Mouse (Mus musculus): ENCODE data around the gene Dctpp1. TPM values are rescaled to one million over a fixed set of nuclear protein-coding genes. Genes with fewer than 3 reads are reported as not detected.

The Dctpp1 gene
- polyA plus RNA-seq, 1 experiment from 2014 or later = 197 TPM

- no peak for ATAC-seq (replicated peaks; ENCODE audit: insufficient number of reproducible peaks, low FRiP score, low TSS enrichment)
- WGBS (ENCODE audit: insufficient replicate concordance) = 45% methylated on average over 7 of the region's 7 CpGs
- Histone ChIP-seq H3K27me3 (ENCODE audit: control insufficient read depth, insufficient read depth, low read length) (no peaks in the 10 kb centered on the region), H3K4me3 (ENCODE audit: low read depth, low read length) (no peak overlapping the region), H3K36me3 (ENCODE audit: control insufficient read depth, insufficient read depth, low read length) (no peaks in the 10 kb centered on the region), H3K4me1 (ENCODE audit: control insufficient read depth, insufficient read depth, low read length) (peaks cover 30% of the 10 kb centered on the region), H3K9me3 (replicated peaks; ENCODE audit: control insufficient read depth, low read length) (no peaks in the 10 kb centered on the region), H3K27ac (ENCODE audit: low read depth, low read length) (no peak overlapping the region), H3K4me2 (no peak overlapping the region), H3K9ac (ENCODE audit: low read depth, low read length) (no peak overlapping the region)
Observed at GRCm38 (mm10) chr7:127213485-127213884, 47.0 kb downstream of the Dctpp1 start.

DNA sequence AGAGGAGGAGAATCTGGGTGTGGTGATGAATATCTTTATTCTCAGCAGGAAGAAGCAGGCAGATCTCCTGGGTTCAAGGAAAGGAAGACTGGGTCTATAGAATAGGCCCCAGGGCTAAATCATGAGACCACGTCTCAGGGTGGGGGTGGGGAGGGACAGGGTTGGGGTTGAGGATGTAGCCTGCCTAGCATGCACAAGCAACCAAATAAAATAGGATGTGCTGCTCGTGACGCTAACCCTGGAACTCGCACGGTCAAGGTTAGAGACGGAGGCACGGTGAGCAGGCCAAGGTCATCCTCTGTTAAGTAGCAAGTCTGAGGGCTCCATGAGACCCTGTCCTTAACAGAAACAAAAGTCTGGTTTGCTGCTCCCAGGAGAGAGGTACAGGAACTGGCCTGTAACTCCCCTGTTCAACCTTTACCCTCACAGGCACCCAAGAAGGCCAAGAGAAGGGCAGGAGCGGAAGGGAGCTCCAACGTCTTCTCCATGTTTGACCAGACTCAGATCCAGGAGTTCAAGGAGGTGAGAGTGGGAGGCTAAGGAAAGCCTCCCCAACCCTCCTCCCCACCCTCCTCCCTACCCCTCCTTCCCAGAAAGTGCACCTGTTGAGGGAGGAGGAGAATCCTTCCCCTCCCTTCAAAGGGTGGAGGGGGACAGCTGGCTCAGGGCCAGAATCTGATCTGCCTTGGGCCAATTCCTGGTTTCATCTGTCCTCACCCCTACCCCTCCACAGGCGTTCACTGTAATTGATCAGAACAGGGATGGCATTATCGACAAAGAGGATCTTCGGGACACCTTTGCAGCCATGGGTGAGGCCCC lies 47.9 kb downstream of the Dctpp1 start:
- H3K27me3 ChIP-seq (ENCODE audit: control insufficient read depth, insufficient read depth, low read length) = no peaks in the 10 kb centered on the region
- peaks cover 26% of the 10 kb centered on the region for H3K4me1 ChIP-seq (ENCODE audit: control insufficient read depth, insufficient read depth, low read length)
- H3K4me3 ChIP-seq (ENCODE audit: low read depth, low read length) = no peak overlapping the region
- no peak overlapping the region for H3K9ac ChIP-seq (ENCODE audit: low read depth, low read length)
- WGBS (ENCODE audit: insufficient replicate concordance) = 83% methylated on average over 12 of the region's 12 CpGs
- no peak for ATAC-seq (replicated peaks; ENCODE audit: insufficient number of reproducible peaks, low FRiP score, low TSS enrichment)
- H3K27ac ChIP-seq (ENCODE audit: low read depth, low read length) = no peak overlapping the region
- no peaks in the 10 kb centered on the region for H3K36me3 ChIP-seq (ENCODE audit: control insufficient read depth, insufficient read depth, low read length)
- H3K9me3 ChIP-seq (replicated peaks; ENCODE audit: control insufficient read depth, low read length) = no peaks in the 10 kb centered on the region
- H3K4me2 ChIP-seq = no peak overlapping the region

GRCm38 (mm10) chr7:127211014-127211745 lies 49.3 kb downstream of the Dctpp1 start:
- H3K4me3 ChIP-seq (ENCODE audit: low read depth, low read length) = no peak overlapping the region
- H3K9ac ChIP-seq (ENCODE audit: low read depth, low read length) = no peak overlapping the region
- no peaks in the 10 kb centered on the region for H3K27me3 ChIP-seq (ENCODE audit: control insufficient read depth, insufficient read depth, low read length)
- no peaks in the 10 kb centered on the region for H3K36me3 ChIP-seq (ENCODE audit: control insufficient read depth, insufficient read depth, low read length)
- no peak for ATAC-seq (replicated peaks; ENCODE audit: insufficient number of reproducible peaks, low FRiP score, low TSS enrichment)
- no peak overlapping the region for H3K4me2 ChIP-seq
- WGBS (ENCODE audit: insufficient replicate concordance) = 53% methylated on average over 5 of the region's 5 CpGs
- H3K27ac ChIP-seq (ENCODE audit: low read depth, low read length) = no peak overlapping the region
- H3K4me1 ChIP-seq (ENCODE audit: control insufficient read depth, insufficient read depth, low read length) = peaks cover 27% of the 10 kb centered on the region
- no peaks in the 10 kb centered on the region for H3K9me3 ChIP-seq (replicated peaks; ENCODE audit: control insufficient read depth, low read length)

- WGBS (ENCODE audit: insufficient replicate concordance) = 84% methylated on average over 4 of the region's 4 CpGs
- Histone ChIP-seq H3K9ac (ENCODE audit: low read depth, low read length) (no peak overlapping the region), H3K27ac (ENCODE audit: low read depth, low read length) (no peak overlapping the region), H3K4me2 (no peak overlapping the region), H3K36me3 (ENCODE audit: control insufficient read depth, insufficient read depth, low read length) (no peaks in the 10 kb centered on the region), H3K9me3 (replicated peaks; ENCODE audit: control insufficient read depth, low read length) (no peaks in the 10 kb centered on the region), H3K4me3 (ENCODE audit: low read depth, low read length) (no peak overlapping the region), H3K4me1 (ENCODE audit: control insufficient read depth, insufficient read depth, low read length) (peaks cover 27% of the 10 kb centered on the region), H3K27me3 (ENCODE audit: control insufficient read depth, insufficient read depth, low read length) (no peaks in the 10 kb centered on the region)
- no peak for ATAC-seq (replicated peaks; ENCODE audit: insufficient number of reproducible peaks, low FRiP score, low TSS enrichment)
Observed at GRCm38 (mm10) chr7:127210266-127210665, 50.2 kb downstream of the Dctpp1 start.

- Histone ChIP-seq H3K4me3 (ENCODE audit: low read depth, low read length) (peak overlapping the region; percentile 94; the same call in 1 of the 2 replicates), H3K4me1 (ENCODE audit: control insufficient read depth, insufficient read depth, low read length) (peaks cover 26% of the 10 kb centered on the region), H3K9me3 (replicated peaks; ENCODE audit: control insufficient read depth, low read length) (no peaks in the 10 kb centered on the region), H3K36me3 (ENCODE audit: control insufficient read depth, insufficient read depth, low read length) (no peaks in the 10 kb centered on the region), H3K27ac (ENCODE audit: low read depth, low read length) (peak overlapping the region; percentile 93), H3K9ac (ENCODE audit: low read depth, low read length) (no peak overlapping the region; the same call in 1 of the 2 replicates), H3K27me3 (ENCODE audit: control insufficient read depth, insufficient read depth, low read length) (no peaks in the 10 kb centered on the region), H3K4me2 (peak overlapping the region; percentile 98)
- WGBS (ENCODE audit: insufficient replicate concordance) = 74% methylated on average over 5 of the region's 5 CpGs
- no peak for ATAC-seq (replicated peaks; ENCODE audit: insufficient number of reproducible peaks, low FRiP score, low TSS enrichment)
Observed at GRCm38 (mm10) chr7:127209851-127210250, 50.7 kb downstream of the Dctpp1 start.

DNA sequence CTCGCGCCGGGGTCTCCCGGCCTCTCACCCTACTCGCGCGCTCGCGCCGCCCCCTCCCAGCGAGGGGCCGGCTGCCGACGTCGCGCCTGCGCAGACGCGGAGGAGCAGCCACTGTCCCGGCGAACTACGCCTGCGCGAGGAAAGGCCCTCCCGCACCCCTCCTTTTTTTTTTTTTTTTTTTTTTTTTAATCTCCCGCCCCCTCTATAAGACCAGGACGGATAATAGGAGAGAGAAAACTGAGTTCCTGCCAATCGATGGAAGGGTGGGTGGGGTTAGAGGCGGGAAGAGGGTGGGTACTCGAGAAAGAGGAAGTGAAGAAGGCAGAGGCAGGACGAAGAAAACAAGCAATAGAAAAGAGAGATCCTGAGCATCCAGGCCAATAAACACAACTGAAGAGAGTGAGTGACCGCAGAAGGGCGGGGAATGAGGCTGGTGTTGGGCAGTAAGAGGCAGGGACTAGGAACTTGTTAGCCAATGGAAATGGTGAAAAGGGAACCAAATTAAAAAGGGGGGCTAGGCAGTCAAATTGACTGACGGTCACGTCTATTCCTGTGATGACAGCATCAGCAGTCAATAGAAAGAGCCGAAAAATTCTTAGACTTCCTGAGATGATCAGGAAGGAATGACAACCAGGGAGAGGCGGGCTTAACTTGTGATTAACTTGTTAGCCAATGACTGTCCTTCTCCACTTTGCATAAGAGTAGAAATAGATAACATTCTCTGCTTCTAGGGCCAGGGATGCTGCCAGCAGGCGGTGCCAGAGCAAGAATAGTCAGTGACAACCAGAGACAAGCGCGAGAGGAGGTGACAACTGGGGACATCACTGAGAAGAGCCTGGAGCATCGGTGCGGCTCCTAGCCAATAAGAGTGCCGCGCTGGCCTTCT lies 51.7 kb downstream of the Dctpp1 start, which contains the start of gene Mylpf:
Gene Mylpf (plus strand): TSS at position 338 of the 886 bp plus-strand sequence.
- Histone ChIP-seq H3K36me3 (ENCODE audit: control insufficient read depth, insufficient read depth, low read length) (no peaks in the 10 kb centered on the region), H3K9me3 (replicated peaks; ENCODE audit: control insufficient read depth, low read length) (no peaks in the 10 kb centered on the region), H3K9ac (ENCODE audit: low read depth, low read length) (peak within 1 kb of the TSS; percentile 93), H3K4me2 (peak within 1 kb of the TSS; percentile 98), H3K27me3 (ENCODE audit: control insufficient read depth, insufficient read depth, low read length) (no peaks in the 10 kb centered on the region), H3K4me3 (ENCODE audit: low read depth, low read length) (peak within 1 kb of the TSS; percentile 94), H3K27ac (ENCODE audit: low read depth, low read length) (peak within 1 kb of the TSS; percentile 93), H3K4me1 (ENCODE audit: control insufficient read depth, insufficient read depth, low read length) (peaks cover 23% of the 10 kb centered on the region)
- WGBS (ENCODE audit: insufficient replicate concordance) = under 1% methylated on average over 44 of the region's 44 CpGs
- peak; percentile 88 for ATAC-seq (replicated peaks; ENCODE audit: insufficient number of reproducible peaks, low FRiP score, low TSS enrichment)

GRCm38 (mm10) chr7:127208295-127208552 lies 52.3 kb downstream of the Dctpp1 start, which contains the start of gene Tbc1d10b:
TSS of gene Tbc1d10b (minus strand) at chr7:127208468.
- Histone ChIP-seq H3K36me3 (ENCODE audit: control insufficient read depth, insufficient read depth, low read length) (0 out of 2 replicates have a peak, but pooled peaks cover 3% of the 10 kb centered on the region), H3K27ac (ENCODE audit: low read depth, low read length) (peak within 1 kb of the TSS; percentile 93), H3K9me3 (replicated peaks; ENCODE audit: control insufficient read depth, low read length) (no peaks in the 10 kb centered on the region), H3K4me3 (ENCODE audit: low read depth, low read length) (peak within 1 kb of the TSS; percentile 94), H3K4me2 (peak within 1 kb of the TSS; percentile 98), H3K9ac (ENCODE audit: low read depth, low read length) (peak within 1 kb of the TSS; percentile 93), H3K27me3 (ENCODE audit: control insufficient read depth, insufficient read depth, low read length) (no peaks in the 10 kb centered on the region), H3K4me1 (ENCODE audit: control insufficient read depth, insufficient read depth, low read length) (peaks cover 23% of the 10 kb centered on the region)
- WGBS (ENCODE audit: insufficient replicate concordance) = under 1% methylated on average over 41 of the region's 44 CpGs
- ATAC-seq (replicated peaks; ENCODE audit: insufficient number of reproducible peaks, low FRiP score, low TSS enrichment) = peak; percentile 58
